Mouse (Mus musculus): Measurements from ENCODE around the gene Ros1. TPM values are rescaled to one million over a fixed set of nuclear protein-coding genes. Genes with fewer than 3 reads are reported as not detected.
A peak's percentile ranks its signal among the peaks of the same experiment; 100 is the strongest.

Gene Ros1
- polyA plus RNA-seq, 1 experiment from 2014 or later = not detected

DNA sequence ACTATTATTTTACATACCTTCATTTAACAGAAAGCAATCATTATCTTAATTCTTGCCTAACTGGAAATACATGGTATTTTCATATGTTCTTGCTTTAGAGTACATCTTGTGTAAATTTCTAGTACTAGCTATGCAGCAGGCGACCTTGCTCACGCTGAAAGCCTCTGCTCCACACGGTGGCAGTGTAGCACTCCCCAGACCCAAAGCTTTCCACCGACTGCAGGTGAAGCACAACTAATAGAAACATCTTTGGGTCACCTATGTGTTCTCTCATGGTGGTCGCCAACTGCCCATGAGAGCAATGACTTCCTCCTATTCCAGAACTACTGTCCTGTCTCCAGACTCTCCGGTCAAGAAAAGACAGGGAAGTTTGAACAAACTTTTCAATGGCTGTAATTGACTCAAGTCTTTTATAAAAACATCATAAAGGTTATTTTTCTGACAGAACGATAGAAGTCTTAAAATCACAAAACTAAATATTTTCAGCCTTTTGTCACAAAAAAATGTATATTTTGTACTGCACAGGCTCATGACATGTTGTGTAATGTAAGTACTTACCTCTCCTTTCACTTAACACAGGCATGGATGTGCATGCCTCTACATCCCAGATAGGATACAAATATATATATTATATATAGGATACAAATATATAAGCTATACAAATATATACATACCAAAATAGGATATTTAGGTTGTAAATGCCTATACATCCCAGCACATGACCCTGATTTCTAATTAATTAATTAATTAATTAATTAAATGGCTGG lies 21.9 kb upstream of the Ros1 start:
- ATAC-seq (ENCODE audit: low FRiP score) = peak; percentile 58; the same call in 1 of the 2 replicates
- H3K27ac ChIP-seq = no peak overlapping the region
- H3K4me2 ChIP-seq = no peak overlapping the region
- H3K9me3 ChIP-seq = no peaks in the 10 kb centered on the region
- no peak overlapping the region for H3K4me3 ChIP-seq (replicated peaks)
- no peak overlapping the region for H3K9ac ChIP-seq
- no peaks in the 10 kb centered on the region for H3K36me3 ChIP-seq (replicated peaks)
- 24% methylated on average over 7 of the region's 7 CpGs for WGBS
- H3K4me1 ChIP-seq = no peaks in the 10 kb centered on the region
- H3K27me3 ChIP-seq = no peaks in the 10 kb centered on the region

GRCm38 (mm10) chr10:52215267-52215818 lies 20.3 kb upstream of the Ros1 start:
- ATAC-seq (ENCODE audit: low FRiP score) = no peak
- WGBS = 69% methylated on average over 2 of the region's 2 CpGs
- Histone ChIP-seq H3K4me2 (no peak overlapping the region), H3K36me3 (replicated peaks) (no peaks in the 10 kb centered on the region), H3K4me1 (no peaks in the 10 kb centered on the region), H3K27ac (no peak overlapping the region), H3K27me3 (no peaks in the 10 kb centered on the region), H3K4me3 (replicated peaks) (no peak overlapping the region), H3K9me3 (no peaks in the 10 kb centered on the region), H3K9ac (no peak overlapping the region)

DNA sequence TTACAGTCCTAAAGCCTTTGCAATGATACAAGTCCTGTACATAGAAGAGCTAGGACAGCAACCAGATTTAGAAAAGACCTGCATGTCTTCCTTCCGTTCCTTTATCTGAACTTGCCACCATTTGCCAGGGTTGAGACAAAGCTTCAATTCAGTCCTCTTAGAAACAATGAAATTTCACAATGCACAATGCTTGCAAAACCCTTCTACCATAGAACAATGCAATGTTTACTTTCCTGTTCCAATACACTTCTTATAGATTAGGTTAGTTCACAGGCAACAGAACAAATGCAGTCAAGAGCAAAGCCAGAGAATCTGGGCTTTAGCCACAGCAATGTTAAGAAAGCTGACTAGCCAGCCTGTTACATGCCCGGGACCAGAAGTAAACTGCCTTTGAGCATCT lies 9.0 kb upstream of the Ros1 start:
- Histone ChIP-seq H3K27me3 (no peaks in the 10 kb centered on the region), H3K36me3 (replicated peaks) (no peaks in the 10 kb centered on the region), H3K4me3 (replicated peaks) (no peak overlapping the region), H3K9ac (no peak overlapping the region), H3K4me1 (no peaks in the 10 kb centered on the region), H3K9me3 (no peaks in the 10 kb centered on the region), H3K4me2 (no peak overlapping the region), H3K27ac (no peak overlapping the region)
- 78% methylated on average over 2 of the region's 2 CpGs for WGBS
- ATAC-seq (ENCODE audit: low FRiP score) = no peak

GRCm38 (mm10) chr10:52185900-52186299 lies 9.1 kb downstream of the Ros1 start:
- Histone ChIP-seq H3K4me1 (no peaks in the 10 kb centered on the region), H3K4me3 (replicated peaks) (no peak overlapping the region), H3K4me2 (no peak overlapping the region), H3K9ac (no peak overlapping the region), H3K9me3 (no peaks in the 10 kb centered on the region), H3K27ac (no peak overlapping the region), H3K36me3 (replicated peaks) (no peaks in the 10 kb centered on the region), H3K27me3 (no peaks in the 10 kb centered on the region)
- no peak for ATAC-seq (ENCODE audit: low FRiP score)
- 82% methylated on average over 4 of the region's 4 CpGs for WGBS

- no peak for ATAC-seq (ENCODE audit: low FRiP score)
- no peak overlapping the region for H3K4me2 ChIP-seq
- H3K4me3 ChIP-seq (replicated peaks) = no peak overlapping the region
- no peaks in the 10 kb centered on the region for H3K9me3 ChIP-seq
- WGBS = 94% methylated on average over 3 of the region's 3 CpGs
- H3K27me3 ChIP-seq = no peaks in the 10 kb centered on the region
- H3K36me3 ChIP-seq (replicated peaks) = no peaks in the 10 kb centered on the region
- no peak overlapping the region for H3K27ac ChIP-seq
- no peaks in the 10 kb centered on the region for H3K4me1 ChIP-seq
- no peak overlapping the region for H3K9ac ChIP-seq
These were observed 12.2 kb downstream of the Ros1 start for GRCm38 (mm10) chr10:52182878-52183277.

- no peak overlapping the region for H3K27ac ChIP-seq
- no peaks in the 10 kb centered on the region for H3K27me3 ChIP-seq
- no peaks in the 10 kb centered on the region for H3K36me3 ChIP-seq (replicated peaks)
- ATAC-seq (ENCODE audit: low FRiP score) = no peak
- no peak overlapping the region for H3K9ac ChIP-seq
- no peak overlapping the region for H3K4me3 ChIP-seq (replicated peaks)
- no peaks in the 10 kb centered on the region for H3K4me1 ChIP-seq
- H3K9me3 ChIP-seq = no peaks in the 10 kb centered on the region
- H3K4me2 ChIP-seq = no peak overlapping the region
- 85% methylated on average over 4 of the region's 4 CpGs for WGBS
These were observed 20.7 kb downstream of the Ros1 start for GRCm38 (mm10) chr10:52174376-52174775.

- Histone ChIP-seq H3K27ac (no peak overlapping the region), H3K4me2 (no peak overlapping the region), H3K36me3 (replicated peaks) (no peaks in the 10 kb centered on the region), H3K9ac (no peak overlapping the region), H3K4me3 (replicated peaks) (no peak overlapping the region), H3K9me3 (no peaks in the 10 kb centered on the region), H3K27me3 (no peaks in the 10 kb centered on the region), H3K4me1 (no peaks in the 10 kb centered on the region)
- no peak for ATAC-seq (ENCODE audit: low FRiP score)
- 88% methylated on average over 1 of the region's 1 CpGs for WGBS
These were observed 24.6 kb downstream of the Ros1 start for GRCm38 (mm10) chr10:52170489-52170888.

DNA sequence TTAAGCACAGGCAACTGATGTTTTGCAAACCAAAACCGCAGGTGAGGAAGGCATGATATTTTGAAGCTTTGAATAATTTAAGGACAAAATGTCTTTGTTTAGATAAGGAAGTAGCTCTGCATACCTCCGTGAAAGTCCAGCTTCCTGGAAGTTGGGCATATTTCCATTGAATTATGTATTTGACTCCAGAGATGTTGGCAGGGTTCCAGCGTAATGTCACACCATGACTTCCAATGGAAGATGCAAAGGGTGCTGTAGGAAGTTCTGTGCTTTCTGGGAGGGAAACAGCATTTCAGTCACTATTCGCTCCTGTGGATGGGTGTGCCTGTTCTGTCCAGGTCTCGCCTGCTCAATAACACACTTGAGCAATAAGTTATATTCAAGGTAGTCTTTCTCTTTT lies 25.2 kb downstream of the Ros1 start:
- Histone ChIP-seq H3K27me3 (no peaks in the 10 kb centered on the region), H3K27ac (no peak overlapping the region), H3K9me3 (no peaks in the 10 kb centered on the region), H3K9ac (no peak overlapping the region), H3K4me2 (no peak overlapping the region), H3K36me3 (replicated peaks) (no peaks in the 10 kb centered on the region), H3K4me3 (replicated peaks) (no peak overlapping the region), H3K4me1 (no peaks in the 10 kb centered on the region)
- WGBS = 93% methylated on average over 5 of the region's 5 CpGs
- ATAC-seq (ENCODE audit: low FRiP score) = no peak

DNA sequence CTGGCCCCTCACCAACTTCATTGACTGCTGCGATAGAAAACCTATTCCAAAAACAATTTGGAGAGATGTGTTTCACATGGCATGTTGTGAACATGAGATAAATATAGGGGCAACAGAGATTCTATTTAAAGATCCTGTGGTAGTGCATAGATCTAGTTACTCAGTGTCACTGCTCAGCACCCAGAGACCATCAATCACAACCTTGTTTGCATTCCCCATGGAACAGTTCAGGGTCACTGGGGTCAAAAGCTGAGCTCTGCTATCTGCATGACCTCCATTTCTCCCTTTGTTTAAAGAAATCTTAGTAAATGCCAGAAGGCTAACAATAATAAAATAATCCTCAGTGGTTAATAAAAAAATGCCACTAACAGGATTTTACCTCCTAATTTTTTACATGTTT lies 29.7 kb downstream of the Ros1 start:
- WGBS = 88% methylated on average over 1 of the region's 1 CpGs
- ATAC-seq (ENCODE audit: low FRiP score) = no peak
- no peaks in the 10 kb centered on the region for H3K9me3 ChIP-seq

DNA sequence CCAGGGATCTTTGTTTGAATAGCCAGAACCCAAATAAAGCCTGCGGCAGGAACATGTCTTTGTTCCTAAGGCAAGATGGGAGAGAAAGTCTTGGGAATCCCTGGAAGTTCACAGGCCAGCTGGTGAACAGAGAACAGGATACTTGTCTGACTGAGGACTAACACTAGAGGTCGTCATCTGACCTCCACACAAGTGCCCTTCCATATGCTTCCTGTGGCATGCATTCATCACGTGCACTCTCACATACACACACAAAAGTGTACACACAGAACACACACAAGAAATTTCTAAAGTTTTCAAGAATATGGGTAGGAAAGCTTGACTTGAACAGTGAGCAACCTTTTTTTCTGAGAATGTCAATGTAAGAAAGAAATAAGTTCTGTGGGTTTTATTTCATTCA lies 34.4 kb downstream of the Ros1 start:
- WGBS = 59% methylated on average over 3 of the region's 3 CpGs
- Histone ChIP-seq H3K9me3 (no peaks in the 10 kb centered on the region), H3K4me1 (no peaks in the 10 kb centered on the region), H3K27me3 (no peaks in the 10 kb centered on the region), H3K4me2 (no peak overlapping the region), H3K27ac (no peak overlapping the region), H3K36me3 (replicated peaks) (no peaks in the 10 kb centered on the region), H3K4me3 (replicated peaks) (no peak overlapping the region), H3K9ac (no peak overlapping the region)
- ATAC-seq (ENCODE audit: low FRiP score) = no peak

More for the DNA sequence above, 29.7 kb downstream of the Ros1 start:
- no peak overlapping the region for H3K4me2 ChIP-seq
- no peak overlapping the region for H3K27ac ChIP-seq
- no peaks in the 10 kb centered on the region for H3K4me1 ChIP-seq
- H3K4me3 ChIP-seq (replicated peaks) = no peak overlapping the region
- no peak overlapping the region for H3K9ac ChIP-seq
- H3K36me3 ChIP-seq (replicated peaks) = no peaks in the 10 kb centered on the region
- no peaks in the 10 kb centered on the region for H3K27me3 ChIP-seq

- 92% methylated on average over 3 of the region's 3 CpGs for WGBS
- no peak for ATAC-seq (ENCODE audit: low FRiP score)
- Histone ChIP-seq H3K9ac (no peak overlapping the region), H3K27ac (no peak overlapping the region), H3K4me1 (no peaks in the 10 kb centered on the region), H3K27me3 (no peaks in the 10 kb centered on the region), H3K4me2 (no peak overlapping the region), H3K9me3 (no peaks in the 10 kb centered on the region), H3K4me3 (replicated peaks) (no peak overlapping the region), H3K36me3 (replicated peaks) (no peaks in the 10 kb centered on the region)
These were observed 35.3 kb downstream of the Ros1 start for GRCm38 (mm10) chr10:52159704-52160103.

DNA sequence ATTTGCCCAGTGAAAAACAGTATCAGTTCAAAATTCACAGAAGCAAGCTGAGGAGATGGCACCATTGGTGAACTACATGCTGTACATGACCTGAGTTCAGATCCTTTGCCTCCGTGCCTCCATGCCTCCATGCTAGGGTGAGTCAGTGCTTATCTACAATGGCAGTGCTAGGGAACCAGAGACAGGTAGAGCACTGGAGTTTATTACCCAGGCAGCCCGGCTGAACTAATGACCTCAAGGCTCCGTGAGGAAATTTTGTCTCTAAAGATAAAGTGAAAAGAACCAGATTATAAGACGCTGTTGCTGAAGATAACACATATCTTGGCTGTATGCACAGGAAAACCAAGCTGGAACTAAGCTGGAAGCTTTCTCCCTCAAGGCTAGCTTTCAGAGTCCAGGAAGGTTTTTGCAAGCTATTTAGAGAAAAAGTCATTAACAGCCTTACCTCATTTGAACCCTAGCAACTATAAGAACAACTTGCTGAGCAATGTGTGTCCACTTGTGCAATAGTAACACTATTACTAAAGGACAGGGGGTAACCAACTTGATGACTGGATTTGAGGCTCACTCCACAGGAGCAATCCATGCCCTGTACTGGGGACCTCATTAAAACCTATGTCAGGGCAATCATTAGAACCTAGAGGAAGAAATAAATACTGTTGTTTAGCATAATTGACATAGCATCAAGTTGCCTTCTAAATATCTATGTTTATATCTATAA lies 61.5 kb downstream of the Ros1 start:
- no peak overlapping the region for H3K4me2 ChIP-seq
- no peak overlapping the region for H3K27ac ChIP-seq
- no peaks in the 10 kb centered on the region for H3K9me3 ChIP-seq
- H3K4me1 ChIP-seq = no peaks in the 10 kb centered on the region
- 86% methylated on average over 4 of the region's 4 CpGs for WGBS
- ATAC-seq (ENCODE audit: low FRiP score) = no peak
- no peaks in the 10 kb centered on the region for H3K27me3 ChIP-seq
- no peak overlapping the region for H3K9ac ChIP-seq
- H3K36me3 ChIP-seq (replicated peaks) = no peaks in the 10 kb centered on the region
- H3K4me3 ChIP-seq (replicated peaks) = no peak overlapping the region

DNA sequence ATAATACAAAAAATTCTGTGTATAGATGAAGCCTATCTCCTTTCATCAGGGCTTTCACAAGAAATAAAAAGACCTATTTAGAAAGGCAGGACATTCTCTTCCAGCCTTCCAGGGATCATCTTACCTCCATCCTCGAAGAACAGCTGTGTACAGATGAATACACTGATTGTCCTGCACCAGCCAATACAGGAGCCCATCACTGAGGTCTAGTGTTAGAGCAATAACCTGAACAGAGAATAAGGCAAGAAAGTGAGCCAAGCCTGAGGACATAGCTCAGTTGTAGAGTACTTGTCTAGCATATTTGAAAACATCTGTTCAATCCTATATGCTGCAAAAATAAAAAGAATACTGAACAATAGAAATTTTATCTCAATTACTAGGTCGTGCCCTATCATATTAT lies 64.3 kb downstream of the Ros1 start:
- H3K4me2 ChIP-seq = no peak overlapping the region
- ATAC-seq (ENCODE audit: low FRiP score) = no peak
- no peak overlapping the region for H3K4me3 ChIP-seq (replicated peaks)
- H3K27me3 ChIP-seq = no peaks in the 10 kb centered on the region
- no peak overlapping the region for H3K9ac ChIP-seq
- H3K36me3 ChIP-seq (replicated peaks) = no peaks in the 10 kb centered on the region
- H3K27ac ChIP-seq = no peak overlapping the region
- H3K9me3 ChIP-seq = no peaks in the 10 kb centered on the region
- no peaks in the 10 kb centered on the region for H3K4me1 ChIP-seq
- 34% methylated on average over 2 of the region's 2 CpGs for WGBS
